Mouse (Mus musculus): ENCODE data around the gene H2al1a.

The H2al1a gene

DNA sequence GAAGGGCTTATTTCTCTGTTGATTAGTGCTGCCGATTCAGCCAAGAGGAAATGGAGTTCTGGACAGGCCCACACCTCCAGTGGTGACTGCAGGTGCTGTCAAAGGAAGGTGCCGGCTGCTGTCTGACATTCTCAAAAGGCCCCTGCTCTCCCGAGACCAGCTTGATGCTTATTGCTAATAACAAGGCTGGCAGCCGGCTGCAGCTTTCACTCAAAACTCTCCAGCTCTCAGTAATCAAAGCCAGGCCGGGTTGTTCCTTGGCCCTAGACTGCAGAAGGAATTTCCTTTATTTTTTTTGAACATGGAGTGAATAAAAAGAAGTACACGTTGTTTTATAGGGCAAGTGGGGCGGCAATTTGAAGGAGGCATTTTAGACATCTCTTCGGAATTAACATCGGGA, 46.7 kb downstream of the H2al1a start:
- no peak for DNase-seq (ENCODE audit: low spot score in 2 of 2)

DNA sequence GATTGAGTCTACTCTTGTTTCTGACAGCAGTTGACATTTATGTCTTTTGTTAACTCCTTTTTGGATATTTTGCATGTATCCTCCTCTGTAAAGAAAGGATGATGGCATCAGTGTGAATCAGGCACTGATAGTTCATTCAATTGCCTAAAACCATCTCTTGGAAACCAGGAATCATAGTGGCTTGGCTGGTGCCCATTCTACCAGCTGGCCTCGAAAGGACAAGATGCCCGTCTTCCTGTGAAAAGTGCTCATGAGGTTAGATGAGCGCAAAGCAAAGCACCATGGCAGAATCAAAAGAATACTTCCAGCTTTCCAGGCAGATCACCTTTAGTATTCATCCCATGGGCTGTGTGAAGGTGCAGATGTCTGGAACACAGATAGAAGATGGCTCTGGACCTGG, 47.7 kb downstream of the H2al1a start:
- no peak for DNase-seq (ENCODE audit: low spot score in 2 of 2)
